Mouse (Mus musculus) midbrain, embryonic 16.5 days (tissue): ENCODE data around the gene Gga3. TPM values are rescaled to one million over a fixed set of nuclear protein-coding genes. Genes with fewer than 3 reads are reported as not detected.

Experiments used
- ATAC-seq: fragments of 200-750 bp; cut with Nextera tagmentation; 2 replicates; pipeline ENCODE4 v1.8.0; 2017; ENCODE audit warnings: moderate TSS enrichment
- H3K27ac ChIP-seq: fragments of 300-500 bp; sonication (generic); 2 replicates; pipeline ENCODE4 v1.5.1; 2014; ENCODE audit warnings: mild to moderate bottlenecking, low read length, mixed read lengths
- H3K27me3 ChIP-seq: fragments of 300-500 bp; sonication (generic); 2 replicates; pipeline ENCODE4 v1.6.1; 2014; ENCODE audit warnings: low read depth, low read length, mixed read lengths; ENCODE audit not compliant: control insufficient read depth, insufficient read depth
- H3K36me3 ChIP-seq: fragments of 300-500 bp; sonication (generic); 2 replicates; pipeline ENCODE4 v1.6.1; 2014; ENCODE audit warnings: mild to moderate bottlenecking, low read length, moderate library complexity, mixed read lengths; ENCODE audit not compliant: control insufficient read depth, insufficient read depth
- H3K4me1 ChIP-seq: fragments of 300-500 bp; sonication (generic); 2 replicates; pipeline ENCODE4 v1.6.1; 2014; ENCODE audit warnings: mild to moderate bottlenecking, low read length, mixed read lengths; ENCODE audit not compliant: control insufficient read depth, insufficient read depth
- H3K4me2 ChIP-seq: fragments of 300-500 bp; sonication (generic); 2 replicates; pipeline ENCODE4 v1.6.1; 2014; ENCODE audit warnings: mild to moderate bottlenecking, low read length, mixed read lengths
- H3K4me3 ChIP-seq: fragments of 300-500 bp; sonication (generic); 2 replicates; pipeline ENCODE4 v1.5.1; 2014; ENCODE audit warnings: low read depth, mild to moderate bottlenecking, low read length, moderate library complexity, mixed read lengths
- H3K9ac ChIP-seq: fragments of 300-500 bp; sonication (generic); 2 replicates; pipeline ENCODE4 v1.6.1; 2014; ENCODE audit warnings: low read depth, low read length, mixed read lengths
- H3K9me3 ChIP-seq: fragments of 300-500 bp; sonication (generic); replicated peaks from 2 replicates; pipeline ENCODE4 v1.6.1; 2014; ENCODE audit warnings: mild to moderate bottlenecking, low read length, mixed read lengths; ENCODE audit not compliant: control insufficient read depth, poor library complexity, severe bottlenecking
- WGBS: fragments of 180-500 bp; shearing (Covaris S2); extraction: QIAGEN DNeasy Blood & Tissue Kit; methylation state at CpG from one replicate; pipeline ENCODE4 v1.1.7; 2014; 5-methylcytosine and 5-hydroxymethylcytosine counted together
- polyA plus RNA-seq: library from polyadenylated mRNA; unstranded; fragments of >200 nt; fragmentation: Nextera tagmentation; extraction: Ambion mirVana; gene quantifications from 2 replicates; pipeline ENCODE4 v1.2.1, GENCODE M21; 2015

Gga3 gene
- polyA plus RNA-seq, 1 experiment from 2014 or later, result 37.5 TPM

DNA sequence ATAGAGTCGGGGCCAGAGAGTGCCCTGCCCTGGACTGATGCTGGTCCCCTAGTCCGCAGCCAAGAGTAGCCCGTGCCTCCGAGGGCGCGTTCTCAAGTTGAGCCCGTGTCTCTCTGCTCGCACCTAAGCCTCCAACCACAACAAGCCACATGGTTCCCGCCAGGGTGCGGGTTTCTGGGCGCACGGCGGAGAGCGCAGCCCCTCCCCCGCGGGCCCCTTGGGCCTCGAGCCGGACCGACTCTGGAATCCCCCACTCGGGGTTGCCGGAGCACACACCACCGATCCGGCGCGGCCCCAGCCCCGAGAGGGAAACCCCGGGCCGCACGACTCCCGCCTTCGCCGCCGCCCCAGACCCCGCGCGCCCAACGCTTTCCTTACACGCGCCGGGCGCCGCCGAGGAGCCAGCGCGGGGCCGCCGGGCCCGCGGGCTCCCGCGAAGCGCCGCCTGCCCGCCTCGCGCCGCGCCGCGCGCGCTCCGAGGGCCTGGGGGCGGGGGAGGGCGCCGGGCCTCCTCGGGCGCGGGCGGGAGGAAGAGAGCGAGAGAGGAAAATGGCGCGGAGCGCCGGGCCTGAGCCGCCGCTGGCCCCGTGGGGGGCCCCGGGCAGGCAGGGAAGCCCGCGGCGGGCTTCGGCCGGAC is 68.3 kb downstream of the Gga3 start:
- peak; percentile 75 for ATAC-seq
- peak overlapping the region; percentile 96 for H3K4me3 ChIP-seq
- H3K27me3 ChIP-seq, result no peaks in the 10 kb centered on the region
- 0 out of 2 replicates have a peak, but pooled peaks cover 8% of the 10 kb centered on the region for H3K36me3 ChIP-seq
- no peaks in the 10 kb centered on the region for H3K9me3 ChIP-seq
- peak overlapping the region; percentile 85 for H3K4me2 ChIP-seq
- 0% methylated on average over 43 of the region's 84 CpGs for WGBS
- H3K4me1 ChIP-seq, result peaks cover 15% of the 10 kb centered on the region
- peak overlapping the region; percentile 99 for H3K27ac ChIP-seq
- peak overlapping the region; percentile 92 for H3K9ac ChIP-seq

DNA sequence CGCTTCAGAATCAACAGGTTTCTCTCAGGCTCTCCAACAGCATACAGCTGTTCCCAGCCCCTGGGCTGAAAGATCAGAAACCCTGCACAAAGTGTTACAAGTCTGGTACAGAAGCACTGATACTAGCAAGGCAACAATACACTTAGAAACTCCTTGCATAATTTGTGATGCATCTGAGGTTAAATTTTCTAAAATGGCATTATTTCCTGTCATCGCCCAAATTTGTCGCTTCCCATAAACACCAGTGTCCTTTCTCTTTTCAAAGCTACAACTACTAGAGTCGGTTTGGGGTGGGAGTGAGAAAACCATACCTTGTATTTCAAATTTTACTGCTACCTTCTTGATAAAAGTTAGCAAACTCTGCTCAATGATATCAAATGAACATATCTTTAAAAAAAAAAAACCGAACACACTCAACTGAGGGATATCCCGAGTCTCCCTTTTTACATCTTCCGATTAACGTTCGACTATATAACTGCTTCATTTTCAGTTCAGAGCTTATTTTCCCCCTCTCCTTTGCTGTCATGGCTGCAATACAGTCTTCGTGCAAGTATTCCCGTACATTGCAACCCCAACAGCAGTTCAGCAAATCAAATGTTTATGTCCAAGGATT is 69.0 kb downstream of the Gga3 start:
- no peak for ATAC-seq
- H3K9me3 ChIP-seq, result no peaks in the 10 kb centered on the region
- H3K36me3 ChIP-seq, result peaks cover 9% of the 10 kb centered on the region; the same call in 1 of the 2 replicates
- H3K4me1 ChIP-seq, result peaks cover 15% of the 10 kb centered on the region
- 6% methylated on average over 11 of the region's 11 CpGs for WGBS
- H3K9ac ChIP-seq, result peak overlapping the region; percentile 92
- H3K27ac ChIP-seq, result peak overlapping the region; percentile 99
- H3K4me3 ChIP-seq, result peak overlapping the region; percentile 96
- H3K4me2 ChIP-seq, result peak overlapping the region; percentile 85
- H3K27me3 ChIP-seq, result no peaks in the 10 kb centered on the region

Other genes starting within 250 kb of the Gga3 start
- 68.6 and 75.2 TPM in 2 replicates for gene Hid1, start 236.3 kb downstream of the Gga3 start, polyA plus RNA-seq
- 18.5 and 21.6 TPM in 2 replicates for gene Cdr2l, start 222.1 kb downstream of the Gga3 start, polyA plus RNA-seq
- gene Mrpl58, start 200.3 kb downstream of the Gga3 start, polyA plus RNA-seq, result 173 and 180 TPM in 2 replicates
- gene Atp5h, start 184.1 kb downstream of the Gga3 start, polyA plus RNA-seq, result 773 and 819 TPM in 2 replicates
- 20.1 and 23.1 TPM in 2 replicates for gene Kctd2, start 183.9 kb downstream of the Gga3 start, polyA plus RNA-seq
- not detected in 2 replicates for gene Trim80, start 163.5 kb downstream of the Gga3 start, polyA plus RNA-seq
- 0.19 TPM in 1 of 2 replicates, not detected in the other for gene Slc16a5, start 141.6 kb downstream of the Gga3 start, polyA plus RNA-seq
- 19.6 and 23.1 TPM in 2 replicates for gene Armc7, start 128.4 kb downstream of the Gga3 start, polyA plus RNA-seq
- gene Nt5c, start 112.2 kb downstream of the Gga3 start, polyA plus RNA-seq, result 100 and 104 TPM in 2 replicates
- gene Jpt1, start 89.7 kb downstream of the Gga3 start, polyA plus RNA-seq, result 1,597 and 1,674 TPM in 2 replicates
- 1,000 and 1,072 TPM in 2 replicates for gene Sumo2, start 67.8 kb downstream of the Gga3 start, polyA plus RNA-seq
- 103 and 106 TPM in 2 replicates for gene Nup85, start 39.6 kb downstream of the Gga3 start, polyA plus RNA-seq
- gene Mrps7, start 126 bp downstream of the Gga3 start, polyA plus RNA-seq, result 75.6 and 77.0 TPM in 2 replicates
- 12.5 and 12.7 TPM in 2 replicates for gene Mif4gd, start 8.9 kb upstream of the Gga3 start, polyA plus RNA-seq
- gene Slc25a19, start 24.2 kb upstream of the Gga3 start, polyA plus RNA-seq, result 42.5 and 50.8 TPM in 2 replicates
- 177 and 196 TPM in 2 replicates for gene Grb2, start 104.5 kb upstream of the Gga3 start, polyA plus RNA-seq
- 25.1 and 25.6 TPM in 2 replicates for gene Tmem94, start 161.4 kb upstream of the Gga3 start, polyA plus RNA-seq
- 7.6 and 8.9 TPM in 2 replicates for gene Caskin2, start 209.6 kb upstream of the Gga3 start, polyA plus RNA-seq
- 23.7 and 24.2 TPM in 2 replicates for gene Tsen54, start 210.7 kb upstream of the Gga3 start, polyA plus RNA-seq
- gene Llgl2, start 220.0 kb upstream of the Gga3 start, polyA plus RNA-seq, result 0.82 and 1.0 TPM in 2 replicates